Mouse (Mus musculus) limb, embryonic 14.5 days (tissue): ENCODE data around the gene BC048671. TPM values are rescaled to one million over a fixed set of nuclear protein-coding genes. Genes with fewer than 3 reads are reported as not detected.

ENCODE experiments used
- ATAC-seq: fragments of 200-750 bp; cut with Nextera tagmentation; 2 replicates; pipeline ENCODE4 v1.8.0; 2017; ENCODE audit warnings: low read depth, moderate number of reproducible peaks, moderate TSS enrichment; ENCODE audit not compliant: low FRiP score
- DNase-seq: peaks from one replicate; pipeline ENCODE4 v3.0.0-alpha.2; 2015; ENCODE audit warnings: low spot score
- H3K27ac ChIP-seq: fragments of 300-500 bp; sonication (generic); replicated peaks from 2 replicates; pipeline ENCODE4 v1.5.1; 2014; ENCODE audit warnings: low read depth, mild to moderate bottlenecking, low read length, moderate library complexity, mixed read lengths
- H3K27me3 ChIP-seq: fragments of 300-500 bp; sonication (generic); 2 replicates; pipeline ENCODE4 v1.6.1; 2014; ENCODE audit warnings: low read length, mixed read lengths; ENCODE audit not compliant: control insufficient read depth, insufficient read depth
- H3K36me3 ChIP-seq: fragments of 300-500 bp; sonication (generic); 2 replicates; pipeline ENCODE4 v1.6.1; 2014; ENCODE audit warnings: mild to moderate bottlenecking, low read length, moderate library complexity, mixed read lengths; ENCODE audit not compliant: control insufficient read depth, insufficient read depth
- H3K4me1 ChIP-seq: fragments of 300-500 bp; sonication (generic); 2 replicates; pipeline ENCODE4 v1.6.1; 2014; ENCODE audit warnings: antibody characterized with exemption, low read length, mixed read lengths; ENCODE audit not compliant: control insufficient read depth, insufficient read depth
- H3K4me2 ChIP-seq: fragments of 300-500 bp; sonication (generic); replicated peaks from 2 replicates; pipeline ENCODE4 v1.6.1; 2014; ENCODE audit warnings: low read depth, mild to moderate bottlenecking, low read length, moderate library complexity; ENCODE audit not compliant: severe bottlenecking
- H3K4me3 ChIP-seq: fragments of 300-500 bp; sonication (generic); replicated peaks from 2 replicates; pipeline ENCODE4 v1.5.1; 2014; ENCODE audit warnings: low read length
- H3K9ac ChIP-seq: fragments of 300-500 bp; sonication (generic); 2 replicates; pipeline ENCODE4 v1.6.1; 2014; ENCODE audit warnings: mild to moderate bottlenecking, low read depth, low read length, moderate library complexity; ENCODE audit not compliant: severe bottlenecking
- H3K9me3 ChIP-seq: fragments of 300-500 bp; sonication (generic); 2 replicates; pipeline ENCODE4 v1.6.1; 2016; ENCODE audit warnings: low read length; ENCODE audit not compliant: control insufficient read depth
- POLR2A ChIP-seq: fragments of 200-500 bp; IDR thresholded peaks from 2 replicates; pipeline ENCODE4 v1.8.0; 2012; ENCODE audit warnings: inconsistent platforms, mild to moderate bottlenecking, moderate library complexity, borderline replicate concordance; ENCODE audit not compliant: insufficient read depth, insufficient read length; ENCODE audit errors: extremely low read depth
- WGBS: fragments of 180-500 bp; shearing (Covaris S2); extraction: QIAGEN DNeasy Blood & Tissue Kit; methylation state at CpG from one replicate; pipeline ENCODE4 v1.1.7; 2014; 5-methylcytosine and 5-hydroxymethylcytosine counted together
- polyA plus RNA-seq, 2 experiments: library from polyadenylated mRNA; depleted of rRNA in 1 of 2; stranded (reverse) in 1 of 2; unstranded in 1 of 2; fragments of >200 nt; fragmentation: Nextera tagmentation in 1 of 2; extraction: Ambion mirVana in 1 of 2; gene quantifications; 2 replicates each; pipeline versions ENCODE4 v1.2.1 to v1.2.3; 2012 to 2014

The BC048671 gene
- polyA plus RNA-seq, 2 experiments: not detected

GRCm38 (mm10) chr6:90332561-90333425, 31.8 kb downstream of the BC048671 start, which contains the start of gene Uroc1:
Gene Uroc1, plus strand, starts transcription at chr6:90333284.
- WGBS: 83% methylated on average over 7 of the region's 7 CpGs
- DNase-seq: no peak

DNA sequence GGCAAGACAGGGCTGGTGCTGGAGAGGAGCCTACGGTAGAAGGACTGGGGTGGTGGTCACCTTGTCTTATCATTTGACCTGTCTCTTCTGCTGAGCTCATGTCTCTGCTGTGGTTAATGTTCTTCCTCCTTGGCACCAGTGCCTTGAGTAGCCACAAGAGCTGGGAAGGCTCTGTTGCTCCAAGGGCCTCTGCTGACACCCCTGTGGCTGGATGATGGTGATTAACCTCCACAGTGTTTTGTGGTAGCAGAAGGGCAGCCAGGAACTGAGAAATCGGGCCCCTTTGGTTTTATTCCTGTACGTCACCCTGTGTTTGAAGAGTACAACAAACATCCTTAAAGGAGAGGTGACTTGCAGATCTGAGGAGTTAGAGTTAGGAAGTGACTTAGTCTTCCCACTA, 33.2 kb downstream of the BC048671 start:
- ATAC-seq (no peak), DNase-seq (no peak)
- no peaks in the 10 kb centered on the region for H3K9me3 ChIP-seq
- no peaks in the 10 kb centered on the region for H3K27me3 ChIP-seq
- TF ChIP-seq POLR2A: no peak
- WGBS: 85% methylated on average over 3 of the region's 3 CpGs
- no peak overlapping the region for H3K4me2 ChIP-seq
- H3K27ac ChIP-seq: no peak overlapping the region
- no peaks in the 10 kb centered on the region for H3K4me1 ChIP-seq
- no peak overlapping the region for H3K4me3 ChIP-seq
- no peak overlapping the region for H3K9ac ChIP-seq
- H3K36me3 ChIP-seq: no peaks in the 10 kb centered on the region

More at GRCm38 (mm10) chr6:90332561-90333425, 31.8 kb downstream of the BC048671 start, which contains the start of gene Uroc1:
- no peaks in the 10 kb centered on the region for H3K9me3 ChIP-seq
- no peak within 1 kb of the TSS for H3K4me3 ChIP-seq
- no peaks in the 10 kb centered on the region for H3K36me3 ChIP-seq
- H3K4me1 ChIP-seq: no peaks in the 10 kb centered on the region
- H3K4me2 ChIP-seq: no peak within 1 kb of the TSS
- H3K27ac ChIP-seq: no peak within 1 kb of the TSS
- H3K27me3 ChIP-seq: no peaks in the 10 kb centered on the region
- no peak for TF ChIP-seq POLR2A
- ATAC-seq: no peak
- H3K9ac ChIP-seq: no peak within 1 kb of the TSS

- DNase-seq (no peak), ATAC-seq (no peak)
- no peaks in the 10 kb centered on the region for H3K9me3 ChIP-seq
- H3K27me3 ChIP-seq: no peaks in the 10 kb centered on the region
- no peak overlapping the region for H3K4me2 ChIP-seq
- H3K36me3 ChIP-seq: no peaks in the 10 kb centered on the region
- no peak overlapping the region for H3K4me3 ChIP-seq
- H3K4me1 ChIP-seq: no peaks in the 10 kb centered on the region
- TF ChIP-seq POLR2A: no peak
- no peak overlapping the region for H3K27ac ChIP-seq
- no peak overlapping the region for H3K9ac ChIP-seq
- 87% methylated on average over 2 of the region's 2 CpGs for WGBS
Observed at GRCm38 (mm10) chr6:90342343-90342742, 41.3 kb downstream of the BC048671 start.

- TF ChIP-seq POLR2A: no peak
- Histone ChIP-seq H3K36me3 (no peaks in the 10 kb centered on the region), H3K4me2 (no peak overlapping the region), H3K9ac (no peak overlapping the region), H3K4me1 (no peaks in the 10 kb centered on the region), H3K27me3 (no peaks in the 10 kb centered on the region), H3K27ac (no peak overlapping the region), H3K4me3 (no peak overlapping the region), H3K9me3 (no peaks in the 10 kb centered on the region)
- 76% methylated on average over 4 of the region's 4 CpGs for WGBS
- DNase-seq (no peak), ATAC-seq (no peak)
Observed at GRCm38 (mm10) chr6:90347183-90347582, 46.2 kb downstream of the BC048671 start.

- H3K36me3 ChIP-seq: no peaks in the 10 kb centered on the region
- ATAC-seq (no peak), DNase-seq (no peak)
- H3K27ac ChIP-seq: no peak overlapping the region
- H3K27me3 ChIP-seq: no peaks in the 10 kb centered on the region
- no peak for TF ChIP-seq POLR2A
- H3K4me1 ChIP-seq: no peaks in the 10 kb centered on the region
- no peak overlapping the region for H3K4me3 ChIP-seq
- 66% methylated on average over 4 of the region's 4 CpGs for WGBS
- H3K9ac ChIP-seq: no peak overlapping the region
- H3K4me2 ChIP-seq: no peak overlapping the region
- H3K9me3 ChIP-seq: no peaks in the 10 kb centered on the region
Observed at GRCm38 (mm10) chr6:90348500-90348899, 47.5 kb downstream of the BC048671 start.
